Mouse (Mus musculus): ENCODE measurements around the gene Wdr82.

Gene Wdr82

GRCm38 (mm10) chr9:106226151-106226682 is 55.5 kb downstream of the Wdr82 start:
- no peak for DNase-seq (ENCODE audit: low spot score)

GRCm38 (mm10) chr9:106227790-106228429 is 57.2 kb downstream of the Wdr82 start:
- no peak for DNase-seq (ENCODE audit: low spot score)

- DNase-seq (ENCODE audit: low spot score) = no peak
Observed at GRCm38 (mm10) chr9:106230051-106230733, 59.5 kb downstream of the Wdr82 start.

GRCm38 (mm10) chr9:106230734-106231106 is 60.0 kb downstream of the Wdr82 start:
- no peak for DNase-seq (ENCODE audit: low spot score)

- no peak for DNase-seq (ENCODE audit: low spot score)
Observed at GRCm38 (mm10) chr9:106231220-106231619, 60.5 kb downstream of the Wdr82 start.

GRCm38 (mm10) chr9:106231816-106232215 is 61.1 kb downstream of the Wdr82 start:
- no peak for DNase-seq (ENCODE audit: low spot score)

- DNase-seq (ENCODE audit: low spot score) = no peak
Observed at GRCm38 (mm10) chr9:106232956-106233355, 62.2 kb downstream of the Wdr82 start.

GRCm38 (mm10) chr9:106233953-106234352 is 63.2 kb downstream of the Wdr82 start:
- no peak for DNase-seq (ENCODE audit: low spot score)

- no peak for DNase-seq (ENCODE audit: low spot score)
Observed at GRCm38 (mm10) chr9:106235194-106235830, 64.6 kb downstream of the Wdr82 start.

- DNase-seq (ENCODE audit: low spot score) = no peak
Observed at GRCm38 (mm10) chr9:106236156-106236817, 65.6 kb downstream of the Wdr82 start.

GRCm38 (mm10) chr9:106236818-106237211 is 66.1 kb downstream of the Wdr82 start:
- no peak for DNase-seq (ENCODE audit: low spot score)

GRCm38 (mm10) chr9:106237401-106237800 is 66.7 kb downstream of the Wdr82 start:
- DNase-seq (ENCODE audit: low spot score) = no peak

GRCm38 (mm10) chr9:106237878-106238277 is 67.2 kb downstream of the Wdr82 start:
- DNase-seq (ENCODE audit: low spot score) = no peak

Data from ovary, adult 18-20 months (tissue).